ENCODE assay signal across 21 mouse cellular contexts in the genomic region with DNA sequence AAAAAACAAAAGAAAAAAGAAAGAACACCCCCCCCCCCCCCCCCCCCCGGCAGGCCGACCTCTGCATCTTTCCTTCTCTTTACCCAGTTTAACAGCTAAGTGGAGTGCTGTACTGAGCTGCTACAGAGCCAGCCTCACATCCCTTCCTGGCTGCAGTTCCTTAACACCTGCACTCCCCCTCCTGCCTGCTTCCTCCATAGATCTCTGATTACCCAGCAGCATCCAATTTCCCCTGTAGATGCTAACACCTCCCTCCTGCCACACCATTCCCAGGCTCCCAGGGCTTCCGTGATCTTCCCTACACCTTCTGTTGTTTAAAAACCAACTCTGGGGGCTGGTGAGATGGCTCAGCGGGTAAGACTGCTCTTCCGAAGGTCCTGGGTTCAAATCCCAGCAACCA. TPM values are rescaled to one million over a fixed set of nuclear protein-coding genes. Genes with fewer than 3 reads are reported as not detected.
DNase-seq lines count a peak whose midpoint lies in the region; ATAC-seq lines count a peak whose summit lies in the region.
"Had no signal": no experiment of that assay in that cellular context is flagged by ENCODE, and none has a peak within 500 bp of the region (broad histone marks: within the 10 kb centered on the region; RNA-seq: fewer than 3 reads in every experiment).

No protein-coding gene starts in this region.

- DNase-seq in frontal cortex, postnatal 36 days (ENCODE audit: low spot score in 2 of 2): no peak
- DNase-seq in liver, embryonic 11.5 days (ENCODE audit: low spot score): no peak
- peak; percentile 68 for DNase-seq in brain, adult 2 months (ENCODE audit: low read depth, low spot score)
- peak; percentile 42 for DNase-seq in telencephalon, adult 2 months (ENCODE audit: low read depth, low spot score)
- DNase-seq in spleen, postnatal 14 days (ENCODE audit: low spot score in 2 of 2): no peak
- DNase-seq: adrenal gland, postnatal 14 days; cerebellum, adult 2 months; cerebellum, postnatal 14 days; embryo, embryonic 11 days; gastrocnemius, postnatal 10 days had no signal

- WGBS in liver, embryonic 12.5 days (ENCODE audit: insufficient replicate concordance): 41% methylated on average over 3 of the region's 5 CpGs
- 52% methylated on average over 3 of the region's 5 CpGs for WGBS in liver, embryonic 11.5 days

- H3K36me3 ChIP-seq in liver, embryonic 12.5 days: no peaks in the 10 kb centered on the region
- no peaks in the 10 kb centered on the region for H3K36me3 ChIP-seq in liver, embryonic 11.5 days (ENCODE audit: control insufficient read depth, insufficient read depth, low read length)
- H3K36me3 ChIP-seq: embryonic facial prominence, embryonic 15.5 days; hindbrain, embryonic 10.5 days had no signal

- H3K27ac ChIP-seq in liver, embryonic 12.5 days: no peak overlapping the region
- no peak overlapping the region for H3K27ac ChIP-seq in liver, embryonic 11.5 days (ENCODE audit: low read depth, low read length)
- H3K27ac ChIP-seq: embryonic facial prominence, embryonic 15.5 days; forebrain, embryonic 10.5 days; hindbrain, embryonic 10.5 days; hindbrain, embryonic 14.5 days had no signal

- H3K4me2 ChIP-seq in liver, embryonic 12.5 days: 0 out of 2 replicates have a peak overlapping the region, but pooled peaks have one; percentile 29
- no peak overlapping the region for H3K4me2 ChIP-seq in liver, embryonic 11.5 days
- H3K4me2 ChIP-seq: hindbrain, embryonic 14.5 days had no signal

- peaks cover 26% of the 10 kb centered on the region for H3K4me1 ChIP-seq in liver, embryonic 12.5 days
- peaks cover 15% of the 10 kb centered on the region for H3K4me1 ChIP-seq in liver, embryonic 11.5 days (replicated peaks; ENCODE audit: control insufficient read depth, insufficient read depth, low read length)

- peaks cover 65% of the 10 kb centered on the region for H3K27me3 ChIP-seq in liver, embryonic 12.5 days (replicated peaks)
- H3K27me3 ChIP-seq in liver, embryonic 11.5 days (replicated peaks; ENCODE audit: control insufficient read depth, insufficient read depth, low read length): peaks cover 49% of the 10 kb centered on the region

- peak; percentile 42; the same call in 1 of the 2 replicates for ATAC-seq in frontal cortex, adult (ENCODE audit: low TSS enrichment)
- ATAC-seq in liver, embryonic 12.5 days: no peak
- ATAC-seq in liver, embryonic 11.5 days (replicated peaks; ENCODE audit: low FRiP score): no peak
- ATAC-seq: activated CD4-positive, CD25-positive, alpha-beta regulatory T cell, adult 4 months; CD4-positive, CD25-positive, alpha-beta regulatory T cell, adult 4 months; forebrain, embryonic 14.5 days had no signal

- H3K9ac ChIP-seq in liver, embryonic 12.5 days: no peak overlapping the region
- no peak overlapping the region for H3K9ac ChIP-seq in liver, embryonic 11.5 days (ENCODE audit: low read depth, low read length)
- H3K9ac ChIP-seq: embryonic facial prominence, embryonic 15.5 days; heart, embryonic 12.5 days; hindbrain, embryonic 14.5 days had no signal

- peaks cover 4% of the 10 kb centered on the region; the same call in 1 of the 2 replicates for H3K9me3 ChIP-seq in liver, embryonic 12.5 days (replicated peaks)
- no peaks in the 10 kb centered on the region for H3K9me3 ChIP-seq in liver, embryonic 11.5 days (ENCODE audit: control insufficient read depth, low read length)
- H3K9me3 ChIP-seq: embryonic facial prominence, embryonic 15.5 days; forebrain, embryonic 10.5 days; hindbrain, embryonic 10.5 days had no signal

- no peak overlapping the region for H3K4me3 ChIP-seq in liver, embryonic 12.5 days
- no peak overlapping the region for H3K4me3 ChIP-seq in liver, embryonic 11.5 days (ENCODE audit: low read depth, low read length)
- H3K4me3 ChIP-seq: embryonic facial prominence, embryonic 15.5 days; erythroblast, embryonic 14.5 days; forebrain, embryonic 10.5 days; hindbrain, embryonic 10.5 days had no signal

RNA-seq across cellular contexts. Expression of a gene that starts 10.1 kb away (rescaled TPM):
- 0.81 and 1.3 TPM in 2 replicates for polyA plus RNA-seq in liver, embryonic 12.5 days (2016; fragmentation: Nextera tagmentation; extraction: Ambion mirVana)
- 0.78 and 1.2 TPM in 2 replicates for polyA plus RNA-seq in liver, embryonic 11.5 days (2014; fragmentation: Nextera tagmentation; extraction: Ambion mirVana)
- polyA plus RNA-seq: activated CD4-positive, CD25-positive, alpha-beta regulatory T cell, adult 4 months; CD4-positive, CD25-positive, alpha-beta regulatory T cell, adult 4 months; erythroblast, embryonic 14.5 days; forebrain, embryonic 14.5 days had no signal

RNA-seq across cellular contexts. Expression of a gene that starts 38.1 kb away (rescaled TPM):
- 94.9 and 97.5 TPM in 2 replicates for polyA plus RNA-seq in liver, embryonic 12.5 days (2016; fragmentation: Nextera tagmentation; extraction: Ambion mirVana)
- 113 and 118 TPM in 2 replicates for polyA plus RNA-seq in liver, embryonic 11.5 days (2014; fragmentation: Nextera tagmentation; extraction: Ambion mirVana)

Comparison
In these comparisons a context has a peak if more than half of its experiments do, and no peak if none do; other contexts are left out.
1. DNase-seq: peak in brain, adult 2 months (single experiment) and telencephalon, adult 2 months (single experiment); none in frontal cortex, postnatal 36 days (0 of 2), liver, embryonic 11.5 days (single experiment) and spleen, postnatal 14 days (0 of 2).